Mouse (Mus musculus) spleen, embryonic (tissue): ENCODE results near the gene Gm5725.
"Not testable (repeated sequence)": the region's sequence is repeated elsewhere in the genome, so short reads cannot be mapped to it uniquely, and the experiment has no call there.

Source experiments
- CTCF ChIA-PET: fragments of 350-600 bp; sonication (Branson Sonifier 250); formaldehyde crosslinking; loops from one replicate; lab custom pipeline; 2022; lab: Charles Lee

The Gm5725 gene

DNA sequence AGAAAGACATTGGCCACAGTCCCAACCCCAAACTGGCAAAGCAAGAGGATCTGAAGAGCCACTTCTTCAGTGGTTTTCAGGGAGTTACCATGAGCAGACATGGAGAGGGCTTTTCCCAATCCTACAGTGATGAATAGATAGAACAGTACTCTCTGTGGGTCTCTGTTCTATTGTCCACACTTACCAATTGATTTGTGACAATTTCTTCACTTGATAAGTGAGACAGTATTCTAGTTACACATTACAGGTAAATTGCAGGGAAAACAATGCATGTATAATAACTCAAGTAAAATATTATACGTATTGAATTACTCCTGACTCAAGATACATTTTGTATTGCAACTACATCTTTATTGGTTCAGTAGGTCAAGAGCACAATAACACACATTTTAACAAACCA, at the start of gene Gm5725:
Gm5725 (minus strand) TSS at position 101 of the 400 bp plus-strand sequence.
- CTCF ChIA-PET: not testable (repeated sequence)

- CTCF ChIA-PET: not testable (repeated sequence)
These were observed 12.0 kb downstream of the Gm5725 start, which contains the start of gene Vmn1r135 for GRCm38 (mm10) chr7:21832051-21832450. Vmn1r135 (plus strand) TSS chr7:21832351.

- CTCF ChIA-PET: not testable (repeated sequence)
These were observed 47.4 kb downstream of the Gm5725 start, which contains the start of gene Gm4177 for GRCm38 (mm10) chr7:21796628-21797027. Gm4177 (minus strand) TSS chr7:21796728.
